Mouse (Mus musculus): ENCODE results near the gene Gm42674.

- no peak for TF ChIP-seq CHD2 (IDR thresholded peaks at IDR 0.05; ENCODE audit: low read depth, low read length)
- no peak for TF ChIP-seq MAFK (IDR thresholded peaks at IDR 0.05; ENCODE audit: insufficient read depth, low read depth, low read length)
- no peak for TF ChIP-seq ZC3H11A (IDR thresholded peaks at IDR 0.05; ENCODE audit: borderline replicate concordance, low read depth, low read length)
- no peak for TF ChIP-seq ZNF384 (IDR thresholded peaks at IDR 0.05; ENCODE audit: low read depth, low read length)
Measured at GRCm38 (mm10) chr3:90629298-90629697, 27.6 kb downstream of the Gm42674 start.

All from ES-E14 (cell line).